Mouse (Mus musculus) liver, postnatal 0 days (tissue): ENCODE data around the gene Fgr.

ENCODE experiments used
- CTCF ChIP-seq: sonication (generic); IDR thresholded peaks from 2 replicates; pipeline ENCODE4 v1.5.1; 2016; ENCODE audit warnings: antibody characterized with exemption, low read depth
- EP300 ChIP-seq: IDR thresholded peaks from 2 replicates; pipeline ENCODE4 v1.6.1; 2016; ENCODE audit warnings: antibody characterized with exemption, low read depth, mild to moderate bottlenecking

DNA sequence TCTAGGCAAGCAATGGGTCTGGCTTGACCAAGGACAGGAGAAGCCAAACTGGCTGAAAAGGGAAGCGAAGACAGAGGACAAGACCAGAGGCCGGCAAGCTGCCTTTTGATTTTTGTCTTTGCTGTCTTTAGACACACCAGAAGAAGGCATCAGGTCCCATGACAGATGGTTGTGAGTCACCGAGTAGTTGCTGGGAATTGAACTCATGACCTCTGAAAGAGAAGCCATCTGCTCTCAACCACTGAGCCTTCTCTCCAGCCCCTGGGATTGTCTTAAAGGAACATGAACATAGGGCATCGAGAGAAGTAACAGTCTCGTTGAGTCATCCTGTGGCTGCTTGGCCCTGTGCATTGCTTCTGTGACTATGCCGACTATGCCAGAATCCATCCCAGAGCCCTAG is 2.3 kb upstream of the Fgr start:
- TF ChIP-seq CTCF (no peak), EP300 (no peak)
